Mouse (Mus musculus): ENCODE measurements at regions not wholly inside any gene's neighbourhood (a gene's known extent, or its start where the extent isn't known, plus 50 kb on each side); places are given as distances from the start of the nearest gene placed in this dataset.

GRCm38 (mm10) chr10:101486504-101486903, 194.8 kb upstream of the Mgat4c start:
- DNase-seq: no peak
- no peaks in the 10 kb centered on the region for H3K36me3 ChIP-seq (ENCODE audit: control insufficient read depth, insufficient read depth, low read length)
- no peaks in the 10 kb centered on the region; the same call in 1 of the 2 replicates for H3K4me1 ChIP-seq (ENCODE audit: control insufficient read depth, insufficient read depth, low read length)
- H3K27ac ChIP-seq (ENCODE audit: insufficient read depth, low read depth, low read length): no peak overlapping the region
- TF ChIP-seq CTCF (conservative IDR thresholded peaks at IDR 0.05; ENCODE audit: insufficient read depth, insufficient read length, low read depth, low read length) (no peak), POLR2A (IDR thresholded peaks at IDR 0.05; ENCODE audit: low read depth, low read length) (no peak)
- no peaks in the 10 kb centered on the region for H3K27me3 ChIP-seq (replicated peaks; ENCODE audit: control insufficient read depth, insufficient read depth, low read length)
- no peak overlapping the region for H3K4me3 ChIP-seq (ENCODE audit: insufficient read depth, low read depth, low read length)

DNA sequence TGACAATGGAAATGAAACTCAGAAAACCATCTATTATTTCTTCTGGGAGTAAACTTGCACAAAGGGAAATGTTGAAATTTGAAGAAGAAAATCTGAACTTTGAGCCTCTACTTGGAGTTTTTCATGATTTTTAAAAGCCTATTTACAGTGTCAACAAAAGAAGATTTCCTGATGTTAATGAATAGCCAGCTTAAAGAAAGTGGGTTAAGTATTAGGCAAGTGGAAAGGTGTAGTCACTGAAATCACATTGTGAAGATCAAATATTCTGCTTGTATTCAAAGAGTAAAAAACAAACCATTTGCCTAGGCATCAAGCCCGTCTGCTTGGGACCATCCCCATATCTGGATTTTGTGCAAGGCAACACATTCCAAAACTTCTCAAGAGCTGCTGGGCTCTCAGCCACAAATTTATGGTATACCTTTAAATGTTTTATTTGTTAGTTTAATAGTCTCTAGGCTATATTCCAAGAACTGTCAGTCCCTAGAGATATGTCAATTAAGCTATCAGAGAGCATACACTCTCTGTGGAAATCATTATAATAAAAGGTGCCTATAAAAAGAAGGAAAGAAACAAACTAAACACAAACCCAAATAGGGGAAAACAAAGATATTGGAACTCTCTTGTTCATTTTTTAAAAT, 190.8 kb upstream of the Mgat4c start:
- H3K4me1 ChIP-seq (ENCODE audit: control insufficient read depth, insufficient read depth, low read length): no peaks in the 10 kb centered on the region; the same call in 1 of the 2 replicates
- no peak overlapping the region for H3K27ac ChIP-seq (ENCODE audit: insufficient read depth, low read depth, low read length)
- WGBS: 28% methylated on average over 1 of the region's 1 CpGs
- DNase-seq: peak; percentile 8
- no peaks in the 10 kb centered on the region for H3K27me3 ChIP-seq (replicated peaks; ENCODE audit: control insufficient read depth, insufficient read depth, low read length)
- H3K4me3 ChIP-seq (ENCODE audit: insufficient read depth, low read depth, low read length): no peak overlapping the region
- no peaks in the 10 kb centered on the region for H3K36me3 ChIP-seq (ENCODE audit: control insufficient read depth, insufficient read depth, low read length)
- TF ChIP-seq POLR2A (IDR thresholded peaks at IDR 0.05; ENCODE audit: low read depth, low read length): no peak
- no peak for TF ChIP-seq CTCF (conservative IDR thresholded peaks at IDR 0.05; ENCODE audit: insufficient read depth, insufficient read length, low read depth, low read length)

- TF ChIP-seq CTCF (conservative IDR thresholded peaks at IDR 0.05; ENCODE audit: insufficient read depth, insufficient read length, low read depth, low read length): no peak
These were observed 166.2 kb upstream of the Mgat4c start for GRCm38 (mm10) chr10:101515087-101515486.

GRCm38 (mm10) chr10:101516930-101517329, 164.4 kb upstream of the Mgat4c start:
- 78% methylated on average over 3 of the region's 3 CpGs for WGBS

More at GRCm38 (mm10) chr10:101515087-101515486, 166.2 kb upstream of the Mgat4c start:
- Histone ChIP-seq H3K4me3 (ENCODE audit: insufficient read depth, low read depth, low read length) (no peak overlapping the region), H3K36me3 (ENCODE audit: control insufficient read depth, insufficient read depth, low read length) (no peaks in the 10 kb centered on the region), H3K4me1 (ENCODE audit: control insufficient read depth, insufficient read depth, low read length) (no peaks in the 10 kb centered on the region), H3K27me3 (replicated peaks; ENCODE audit: control insufficient read depth, insufficient read depth, low read length) (no peaks in the 10 kb centered on the region), H3K27ac (ENCODE audit: insufficient read depth, low read depth, low read length) (no peak overlapping the region)
- DNase-seq: no peak
- WGBS: 90% methylated on average over 3 of the region's 3 CpGs

GRCm38 (mm10) chr10:101532325-101532724, 149.0 kb upstream of the Mgat4c start:
- DNase-seq: no peak
- Histone ChIP-seq H3K36me3 (ENCODE audit: control insufficient read depth, insufficient read depth, low read length) (no peaks in the 10 kb centered on the region), H3K27ac (ENCODE audit: insufficient read depth, low read depth, low read length) (no peak overlapping the region), H3K4me3 (ENCODE audit: insufficient read depth, low read depth, low read length) (no peak overlapping the region), H3K4me1 (ENCODE audit: control insufficient read depth, insufficient read depth, low read length) (no peaks in the 10 kb centered on the region), H3K27me3 (replicated peaks; ENCODE audit: control insufficient read depth, insufficient read depth, low read length) (no peaks in the 10 kb centered on the region)
- WGBS: 65% methylated on average over 2 of the region's 2 CpGs
- TF ChIP-seq CTCF (conservative IDR thresholded peaks at IDR 0.05; ENCODE audit: insufficient read depth, insufficient read length, low read depth, low read length) (no peak), POLR2A (IDR thresholded peaks at IDR 0.05; ENCODE audit: low read depth, low read length) (no peak)

More at GRCm38 (mm10) chr10:101516930-101517329, 164.4 kb upstream of the Mgat4c start:
- H3K4me1 ChIP-seq (ENCODE audit: control insufficient read depth, insufficient read depth, low read length): no peaks in the 10 kb centered on the region
- no peaks in the 10 kb centered on the region for H3K27me3 ChIP-seq (replicated peaks; ENCODE audit: control insufficient read depth, insufficient read depth, low read length)
- no peak overlapping the region for H3K27ac ChIP-seq (ENCODE audit: insufficient read depth, low read depth, low read length)
- DNase-seq: no peak
- no peak for TF ChIP-seq POLR2A (IDR thresholded peaks at IDR 0.05; ENCODE audit: low read depth, low read length)
- no peak for TF ChIP-seq CTCF (conservative IDR thresholded peaks at IDR 0.05; ENCODE audit: insufficient read depth, insufficient read length, low read depth, low read length)
- no peak overlapping the region for H3K4me3 ChIP-seq (ENCODE audit: insufficient read depth, low read depth, low read length)
- no peaks in the 10 kb centered on the region for H3K36me3 ChIP-seq (ENCODE audit: control insufficient read depth, insufficient read depth, low read length)

- H3K27me3 ChIP-seq (replicated peaks; ENCODE audit: control insufficient read depth, insufficient read depth, low read length): no peaks in the 10 kb centered on the region
- DNase-seq: no peak
- TF ChIP-seq CTCF (conservative IDR thresholded peaks at IDR 0.05; ENCODE audit: insufficient read depth, insufficient read length, low read depth, low read length) (no peak), POLR2A (IDR thresholded peaks at IDR 0.05; ENCODE audit: low read depth, low read length) (no peak)
- no peak overlapping the region for H3K4me3 ChIP-seq (ENCODE audit: insufficient read depth, low read depth, low read length)
- no peaks in the 10 kb centered on the region for H3K4me1 ChIP-seq (ENCODE audit: control insufficient read depth, insufficient read depth, low read length)
- WGBS: 45% methylated on average over 1 of the region's 1 CpGs
- no peak overlapping the region for H3K27ac ChIP-seq (ENCODE audit: insufficient read depth, low read depth, low read length)
- no peaks in the 10 kb centered on the region for H3K36me3 ChIP-seq (ENCODE audit: control insufficient read depth, insufficient read depth, low read length)
These were observed 137.1 kb upstream of the Mgat4c start for GRCm38 (mm10) chr10:101544203-101544602.

DNA sequence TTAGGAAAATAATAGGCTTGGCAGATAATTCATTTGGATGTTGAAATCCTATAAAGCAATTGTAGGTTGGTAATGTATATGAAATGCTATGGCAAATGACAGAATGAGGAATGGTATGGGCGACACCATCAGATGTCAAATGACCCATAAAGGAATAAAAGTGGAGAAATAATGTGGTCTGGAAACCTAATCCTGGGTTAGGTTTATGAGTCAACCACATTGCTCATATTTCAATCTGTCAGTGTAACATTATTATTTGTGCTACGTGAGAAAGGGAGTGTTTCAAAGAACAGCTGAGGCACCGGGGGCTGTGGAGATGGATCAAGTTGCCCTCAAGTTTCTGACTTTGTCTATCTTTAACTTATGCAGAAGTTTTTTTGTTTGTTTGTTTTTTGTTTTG, 130.6 kb upstream of the Mgat4c start:
- TF ChIP-seq CTCF (conservative IDR thresholded peaks at IDR 0.05; ENCODE audit: insufficient read depth, insufficient read length, low read depth, low read length) (no peak), POLR2A (IDR thresholded peaks at IDR 0.05; ENCODE audit: low read depth, low read length) (no peak)
- no peaks in the 10 kb centered on the region for H3K27me3 ChIP-seq (replicated peaks; ENCODE audit: control insufficient read depth, insufficient read depth, low read length)
- H3K27ac ChIP-seq (ENCODE audit: insufficient read depth, low read depth, low read length): no peak overlapping the region
- 19% methylated on average over 3 of the region's 3 CpGs for WGBS
- no peaks in the 10 kb centered on the region for H3K4me1 ChIP-seq (ENCODE audit: control insufficient read depth, insufficient read depth, low read length)
- H3K36me3 ChIP-seq (ENCODE audit: control insufficient read depth, insufficient read depth, low read length): no peaks in the 10 kb centered on the region
- no peak overlapping the region for H3K4me3 ChIP-seq (ENCODE audit: insufficient read depth, low read depth, low read length)
- no peak for DNase-seq
